Mouse (Mus musculus) cortical plate, adult 2 months (tissue): ENCODE measurements at regions not wholly inside any gene's neighbourhood (a gene's known extent, or its start where the extent isn't known, plus 50 kb on each side); places are given as distances from the start of the nearest gene placed in this dataset.

ENCODE experiments used
- H3K27ac ChIP-seq: fragments of 200-500 bp; 2 replicates; pipeline ENCODE4 v1.5.1; 2012; ENCODE audit warnings: low read length, control low read depth, inconsistent platforms; ENCODE audit not compliant: insufficient read depth
- H3K4me1 ChIP-seq: fragments of 200-500 bp; 2 replicates; pipeline ENCODE4 v1.6.1; 2011; ENCODE audit warnings: low read length; ENCODE audit not compliant: control insufficient read depth, insufficient read depth
- H3K4me3 ChIP-seq: fragments of 200-500 bp; 2 replicates; pipeline ENCODE4 v1.5.1; 2011; ENCODE audit warnings: mild to moderate bottlenecking, low read length, control low read depth; ENCODE audit not compliant: insufficient read depth
- CTCF ChIP-seq: fragments of 200-500 bp; IDR thresholded peaks from 2 replicates; pipeline ENCODE4 v1.5.1; 2011; ENCODE audit warnings: mild to moderate bottlenecking, control low read depth, low read length; ENCODE audit not compliant: insufficient read depth; ENCODE audit errors: extremely low read depth
- POLR2A ChIP-seq: fragments of 200-500 bp; IDR thresholded peaks from 2 replicates; pipeline ENCODE4 v1.6.1; 2011; ENCODE audit warnings: mild to moderate bottlenecking, low read length, control low read depth; ENCODE audit not compliant: insufficient read depth; ENCODE audit errors: extremely low read depth

GRCm38 (mm10) chr14:79929451-79929850 lies 54.4 kb upstream of the Olfm4 start:
- Histone ChIP-seq H3K4me1 (no peaks in the 10 kb centered on the region), H3K4me3 (no peak overlapping the region), H3K27ac (no peak overlapping the region)
- TF ChIP-seq POLR2A (no peak), CTCF (no peak)

- TF ChIP-seq CTCF = no peak
- no peak for TF ChIP-seq POLR2A
Measured at GRCm38 (mm10) chr14:79927161-79927560, 56.7 kb upstream of the Olfm4 start.

GRCm38 (mm10) chr14:79916960-79917848 lies 66.7 kb upstream of the Olfm4 start:
- H3K27ac ChIP-seq = no peak overlapping the region
- no peaks in the 10 kb centered on the region for H3K4me1 ChIP-seq
- no peak overlapping the region for H3K4me3 ChIP-seq
- TF ChIP-seq CTCF (no peak), POLR2A (no peak)

More at GRCm38 (mm10) chr14:79927161-79927560, 56.7 kb upstream of the Olfm4 start:
- H3K4me1 ChIP-seq = no peaks in the 10 kb centered on the region
- H3K27ac ChIP-seq = no peak overlapping the region
- no peak overlapping the region for H3K4me3 ChIP-seq

GRCm38 (mm10) chr14:79914966-79915365 lies 68.9 kb upstream of the Olfm4 start:
- no peak for TF ChIP-seq POLR2A
- Histone ChIP-seq H3K4me3 (no peak overlapping the region), H3K4me1 (no peaks in the 10 kb centered on the region), H3K27ac (no peak overlapping the region)

- TF ChIP-seq POLR2A (no peak), CTCF (no peak)
- no peak overlapping the region for H3K27ac ChIP-seq
- no peaks in the 10 kb centered on the region for H3K4me1 ChIP-seq
- H3K4me3 ChIP-seq = no peak overlapping the region
Measured at GRCm38 (mm10) chr14:79913315-79913714, 70.6 kb upstream of the Olfm4 start.

DNA sequence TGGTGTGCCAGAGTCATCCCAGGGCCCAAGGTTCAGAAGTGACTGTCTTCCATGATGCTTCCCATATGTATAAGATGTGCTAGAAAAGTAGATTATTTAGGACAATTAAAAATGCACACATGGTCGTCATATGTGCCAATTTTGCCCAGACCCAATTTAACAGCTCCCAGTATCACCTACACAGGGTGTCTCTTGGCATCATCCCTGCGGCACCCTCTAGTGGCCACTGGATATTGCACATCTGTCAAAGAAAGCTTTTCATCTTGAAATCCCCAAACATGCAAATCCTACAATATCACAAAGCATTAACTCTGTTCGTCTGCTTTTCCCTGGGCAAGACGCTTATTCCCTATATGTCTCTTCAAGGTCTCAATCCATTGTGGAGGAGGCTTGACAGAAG lies 71.3 kb upstream of the Olfm4 start:
- Histone ChIP-seq H3K4me3 (no peak overlapping the region), H3K4me1 (no peaks in the 10 kb centered on the region), H3K27ac (no peak overlapping the region)
- TF ChIP-seq CTCF (peak; percentile 73), POLR2A (no peak)

GRCm38 (mm10) chr14:79907761-79908160 lies 76.1 kb upstream of the Olfm4 start:
- H3K4me3 ChIP-seq = no peak overlapping the region
- TF ChIP-seq CTCF = no peak
- H3K27ac ChIP-seq = no peak overlapping the region
- H3K4me1 ChIP-seq = no peaks in the 10 kb centered on the region

GRCm38 (mm10) chr14:79905574-79905973 lies 78.3 kb upstream of the Olfm4 start:
- TF ChIP-seq CTCF (no peak), POLR2A (no peak)
- no peaks in the 10 kb centered on the region for H3K4me1 ChIP-seq
- no peak overlapping the region for H3K27ac ChIP-seq
- no peak overlapping the region for H3K4me3 ChIP-seq

- H3K4me1 ChIP-seq = no peaks in the 10 kb centered on the region
- no peak for TF ChIP-seq CTCF
- no peak for TF ChIP-seq POLR2A
- no peak overlapping the region for H3K27ac ChIP-seq
- no peak overlapping the region for H3K4me3 ChIP-seq
Measured at GRCm38 (mm10) chr14:79902355-79902754, 81.5 kb upstream of the Olfm4 start.

GRCm38 (mm10) chr14:79898240-79898639 lies 85.6 kb upstream of the Olfm4 start:
- TF ChIP-seq POLR2A = no peak
- TF ChIP-seq CTCF = no peak
- H3K4me1 ChIP-seq = no peaks in the 10 kb centered on the region
- no peak overlapping the region for H3K27ac ChIP-seq
- no peak overlapping the region for H3K4me3 ChIP-seq
